Mouse (Mus musculus) cerebellum, adult 2 months (tissue): ENCODE measurements around the gene Nod1.

Experiments used
- CTCF ChIP-seq: fragments of 200-500 bp; IDR thresholded peaks from 2 replicates; pipeline ENCODE4 v1.5.1; 2011; ENCODE audit warnings: low read depth, mild to moderate bottlenecking, control low read depth, low read length, moderate library complexity, borderline replicate concordance; ENCODE audit not compliant: insufficient read depth
- POLR2A ChIP-seq: fragments of 200-500 bp; IDR thresholded peaks from 2 replicates; pipeline ENCODE4 v1.6.1; 2011; ENCODE audit warnings: low read length, control low read depth, borderline replicate concordance; ENCODE audit not compliant: insufficient read depth

DNA sequence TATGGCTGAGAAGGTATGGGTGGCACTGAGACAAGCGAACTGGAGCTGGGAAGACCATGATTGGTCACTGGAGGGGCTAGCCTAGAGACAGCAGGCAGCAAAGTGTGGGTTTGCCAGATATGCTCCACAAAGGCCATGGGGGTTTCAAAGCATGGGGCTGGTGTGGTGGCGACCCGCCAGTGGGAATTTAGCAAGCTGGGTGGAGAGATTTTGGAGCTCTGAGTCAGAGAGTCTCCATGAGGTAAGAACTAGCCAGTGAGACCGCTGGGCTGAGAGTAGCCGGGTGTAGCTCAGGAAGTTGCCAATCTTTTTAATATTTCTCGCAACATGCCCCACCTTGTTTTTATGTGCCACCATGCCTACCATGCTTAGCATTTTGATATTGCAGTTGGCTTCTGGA, 15.7 kb upstream of the Nod1 start:
- TF ChIP-seq POLR2A (no peak), CTCF (no peak)
